Mouse (Mus musculus): ENCODE results near the gene Inhbe. TPM values are rescaled to one million over a fixed set of nuclear protein-coding genes. Genes with fewer than 3 reads are reported as not detected.

Inhbe gene
- polyA plus RNA-seq, 1 experiment: not detected

- no peak overlapping the region for H3K27ac ChIP-seq (ENCODE audit: insufficient read depth, low read length)
- H3K36me3 ChIP-seq (ENCODE audit: control insufficient read depth, insufficient read depth, low read length, poor library complexity, severe bottlenecking): no peaks in the 10 kb centered on the region
- no peaks in the 10 kb centered on the region for H3K9me3 ChIP-seq (replicated peaks; ENCODE audit: control insufficient read depth, insufficient read depth, low read length, poor library complexity, severe bottlenecking)
- no peak for TF ChIP-seq EP300 (IDR thresholded peaks at IDR 0.05; ENCODE audit: insufficient read depth, low read depth, low read length)
- peak; percentile 98 for TF ChIP-seq CTCF (IDR thresholded peaks at IDR 0.05; ENCODE audit: low read depth, low read length)
- no peak for TF ChIP-seq POLR2A (IDR thresholded peaks at IDR 0.05; ENCODE audit: insufficient read depth, low read length)
- H3K4me1 ChIP-seq (ENCODE audit: control insufficient read depth, insufficient read depth, low read length): no peaks in the 10 kb centered on the region
- no peaks in the 10 kb centered on the region for H3K27me3 ChIP-seq (ENCODE audit: control insufficient read depth, insufficient read depth, low read length, poor library complexity, severe bottlenecking)
- peak overlapping the region; percentile 58 for H3K4me3 ChIP-seq (ENCODE audit: low read depth, low read length)
- peak overlapping the region; percentile 6; the same call in 1 of the 2 replicates for H3K9ac ChIP-seq (ENCODE audit: low read depth, poor library complexity, severe bottlenecking)
These were observed 3.5 kb downstream of the Inhbe start for GRCm38 (mm10) chr10:127350594-127351284.

- no peak overlapping the region for H3K4me3 ChIP-seq (ENCODE audit: low read depth, low read length)
- no peaks in the 10 kb centered on the region for H3K9me3 ChIP-seq (replicated peaks; ENCODE audit: control insufficient read depth, insufficient read depth, low read length, poor library complexity, severe bottlenecking)
- no peaks in the 10 kb centered on the region for H3K27me3 ChIP-seq (ENCODE audit: control insufficient read depth, insufficient read depth, low read length, poor library complexity, severe bottlenecking)
- TF ChIP-seq POLR2A (IDR thresholded peaks at IDR 0.05; ENCODE audit: insufficient read depth, low read length) (no peak), EP300 (IDR thresholded peaks at IDR 0.05; ENCODE audit: insufficient read depth, low read depth, low read length) (no peak), CTCF (IDR thresholded peaks at IDR 0.05; ENCODE audit: low read depth, low read length) (no peak)
- H3K4me1 ChIP-seq (ENCODE audit: control insufficient read depth, insufficient read depth, low read length): no peaks in the 10 kb centered on the region
- H3K9ac ChIP-seq (ENCODE audit: low read depth, poor library complexity, severe bottlenecking): no peak overlapping the region
- H3K27ac ChIP-seq (ENCODE audit: insufficient read depth, low read length): no peak overlapping the region
- H3K36me3 ChIP-seq (ENCODE audit: control insufficient read depth, insufficient read depth, low read length, poor library complexity, severe bottlenecking): no peaks in the 10 kb centered on the region
These were observed 4.4 kb downstream of the Inhbe start for GRCm38 (mm10) chr10:127349810-127350209.

GRCm38 (mm10) chr10:127348957-127349356 lies 5.3 kb downstream of the Inhbe start:
- TF ChIP-seq POLR2A (IDR thresholded peaks at IDR 0.05; ENCODE audit: insufficient read depth, low read length) (no peak), CTCF (IDR thresholded peaks at IDR 0.05; ENCODE audit: low read depth, low read length) (peak; percentile 71), EP300 (IDR thresholded peaks at IDR 0.05; ENCODE audit: insufficient read depth, low read depth, low read length) (no peak)
- no peaks in the 10 kb centered on the region for H3K4me1 ChIP-seq (ENCODE audit: control insufficient read depth, insufficient read depth, low read length)
- no peak overlapping the region for H3K9ac ChIP-seq (ENCODE audit: low read depth, poor library complexity, severe bottlenecking)
- H3K27ac ChIP-seq (ENCODE audit: insufficient read depth, low read length): no peak overlapping the region
- no peaks in the 10 kb centered on the region for H3K27me3 ChIP-seq (ENCODE audit: control insufficient read depth, insufficient read depth, low read length, poor library complexity, severe bottlenecking)
- H3K4me3 ChIP-seq (ENCODE audit: low read depth, low read length): no peak overlapping the region
- no peaks in the 10 kb centered on the region for H3K9me3 ChIP-seq (replicated peaks; ENCODE audit: control insufficient read depth, insufficient read depth, low read length, poor library complexity, severe bottlenecking)
- H3K36me3 ChIP-seq (ENCODE audit: control insufficient read depth, insufficient read depth, low read length, poor library complexity, severe bottlenecking): no peaks in the 10 kb centered on the region

GRCm38 (mm10) chr10:127346173-127346572 lies 8.0 kb downstream of the Inhbe start:
- TF ChIP-seq POLR2A (IDR thresholded peaks at IDR 0.05; ENCODE audit: insufficient read depth, low read length) (no peak), CTCF (IDR thresholded peaks at IDR 0.05; ENCODE audit: low read depth, low read length) (no peak), EP300 (IDR thresholded peaks at IDR 0.05; ENCODE audit: insufficient read depth, low read depth, low read length) (no peak)
- Histone ChIP-seq H3K36me3 (ENCODE audit: control insufficient read depth, insufficient read depth, low read length, poor library complexity, severe bottlenecking) (no peaks in the 10 kb centered on the region), H3K4me1 (ENCODE audit: control insufficient read depth, insufficient read depth, low read length) (no peaks in the 10 kb centered on the region), H3K9ac (ENCODE audit: low read depth, poor library complexity, severe bottlenecking) (no peak overlapping the region), H3K4me3 (ENCODE audit: low read depth, low read length) (no peak overlapping the region), H3K9me3 (replicated peaks; ENCODE audit: control insufficient read depth, insufficient read depth, low read length, poor library complexity, severe bottlenecking) (no peaks in the 10 kb centered on the region), H3K27me3 (ENCODE audit: control insufficient read depth, insufficient read depth, low read length, poor library complexity, severe bottlenecking) (no peaks in the 10 kb centered on the region), H3K27ac (ENCODE audit: insufficient read depth, low read length) (no peak overlapping the region)

- no peak for TF ChIP-seq POLR2A (IDR thresholded peaks at IDR 0.05; ENCODE audit: insufficient read depth, low read length)
- TF ChIP-seq CTCF (IDR thresholded peaks at IDR 0.05; ENCODE audit: low read depth, low read length): no peak
- no peak for TF ChIP-seq EP300 (IDR thresholded peaks at IDR 0.05; ENCODE audit: insufficient read depth, low read depth, low read length)
- H3K9ac ChIP-seq (ENCODE audit: low read depth, poor library complexity, severe bottlenecking): no peak overlapping the region
- no peak overlapping the region for H3K4me3 ChIP-seq (ENCODE audit: low read depth, low read length)
- H3K9me3 ChIP-seq (replicated peaks; ENCODE audit: control insufficient read depth, insufficient read depth, low read length, poor library complexity, severe bottlenecking): no peaks in the 10 kb centered on the region
- no peak overlapping the region for H3K27ac ChIP-seq (ENCODE audit: insufficient read depth, low read length)
- H3K4me1 ChIP-seq (ENCODE audit: control insufficient read depth, insufficient read depth, low read length): no peaks in the 10 kb centered on the region
- H3K36me3 ChIP-seq (ENCODE audit: control insufficient read depth, insufficient read depth, low read length, poor library complexity, severe bottlenecking): no peaks in the 10 kb centered on the region
- no peaks in the 10 kb centered on the region for H3K27me3 ChIP-seq (ENCODE audit: control insufficient read depth, insufficient read depth, low read length, poor library complexity, severe bottlenecking)
These were observed 11.2 kb downstream of the Inhbe start for GRCm38 (mm10) chr10:127343029-127343428.

GRCm38 (mm10) chr10:127341891-127342639 lies 12.1 kb downstream of the Inhbe start, which contains the start of gene Gli1:
Gene Gli1, minus strand, starts transcription at chr10:127341974.
- TF ChIP-seq POLR2A (IDR thresholded peaks at IDR 0.05; ENCODE audit: insufficient read depth, low read length) (no peak), EP300 (IDR thresholded peaks at IDR 0.05; ENCODE audit: insufficient read depth, low read depth, low read length) (peak; percentile 32; the same call in 1 of the 2 replicates), CTCF (IDR thresholded peaks at IDR 0.05; ENCODE audit: low read depth, low read length) (peak; percentile 87)
- Histone ChIP-seq H3K36me3 (ENCODE audit: control insufficient read depth, insufficient read depth, low read length, poor library complexity, severe bottlenecking) (no peaks in the 10 kb centered on the region), H3K4me3 (ENCODE audit: low read depth, low read length) (peak within 1 kb of the TSS; percentile 94), H3K9ac (ENCODE audit: low read depth, poor library complexity, severe bottlenecking) (peak within 1 kb of the TSS; percentile 88), H3K9me3 (replicated peaks; ENCODE audit: control insufficient read depth, insufficient read depth, low read length, poor library complexity, severe bottlenecking) (no peaks in the 10 kb centered on the region), H3K4me1 (ENCODE audit: control insufficient read depth, insufficient read depth, low read length) (no peaks in the 10 kb centered on the region), H3K27me3 (ENCODE audit: control insufficient read depth, insufficient read depth, low read length, poor library complexity, severe bottlenecking) (no peaks in the 10 kb centered on the region), H3K27ac (ENCODE audit: insufficient read depth, low read length) (peak within 1 kb of the TSS; percentile 94)
